Mouse (Mus musculus) myocyte (in vitro differentiated cells): ENCODE measurements at regions not wholly inside any gene's neighbourhood (a gene's known extent, or its start where the extent isn't known, plus 50 kb on each side); places are given as distances from the start of the nearest gene placed in this dataset.

Experiments used
- POLR2A ChIP-seq: IDR thresholded peaks from one replicate; pipeline ENCODE4 v1.6.1; 2011; ENCODE audit warnings: low read depth, mild to moderate bottlenecking, control low read depth, moderate library complexity; ENCODE audit not compliant: insufficient read length
- POLR2AphosphoS2 ChIP-seq: IDR thresholded peaks from one replicate; pipeline ENCODE4 v1.6.1; 2011; ENCODE audit warnings: low read depth, control low read depth; ENCODE audit not compliant: insufficient read length
- TCF3 ChIP-seq: IDR thresholded peaks from one replicate; pipeline ENCODE4 v1.6.1; 2011; ENCODE audit warnings: low read depth, control low read depth; ENCODE audit not compliant: insufficient read length
- USF1 ChIP-seq: IDR thresholded peaks from one replicate; pipeline ENCODE4 v1.6.1; 2011; ENCODE audit warnings: low read depth, mild to moderate bottlenecking, control low read depth, moderate library complexity

DNA sequence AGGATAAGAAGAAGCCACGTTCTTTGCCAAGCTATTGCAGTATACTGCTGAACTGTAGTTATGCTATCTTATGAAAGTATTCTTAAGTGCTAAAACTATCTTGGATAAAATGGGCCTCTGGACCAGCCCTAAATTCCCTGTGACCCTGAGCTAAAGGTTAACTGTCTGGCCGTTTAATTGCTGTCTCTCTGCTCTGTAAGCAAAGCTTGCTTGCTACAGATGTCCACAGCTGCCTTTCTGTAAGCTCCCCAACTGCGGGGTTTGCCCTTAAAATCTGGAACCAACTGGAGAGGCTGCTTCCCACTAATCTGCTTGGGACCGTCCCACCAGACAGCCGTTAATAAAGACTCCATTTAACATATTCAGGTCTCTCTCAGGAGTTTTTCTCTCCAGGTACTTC lies 73.2 kb upstream of the 1700021F07Rik start:
- TF ChIP-seq POLR2A (no peak), USF1 (no peak), POLR2AphosphoS2 (no peak), TCF3 (no peak)
